24 mouse cellular contexts compared by ENCODE assay signal in the genomic region with DNA sequence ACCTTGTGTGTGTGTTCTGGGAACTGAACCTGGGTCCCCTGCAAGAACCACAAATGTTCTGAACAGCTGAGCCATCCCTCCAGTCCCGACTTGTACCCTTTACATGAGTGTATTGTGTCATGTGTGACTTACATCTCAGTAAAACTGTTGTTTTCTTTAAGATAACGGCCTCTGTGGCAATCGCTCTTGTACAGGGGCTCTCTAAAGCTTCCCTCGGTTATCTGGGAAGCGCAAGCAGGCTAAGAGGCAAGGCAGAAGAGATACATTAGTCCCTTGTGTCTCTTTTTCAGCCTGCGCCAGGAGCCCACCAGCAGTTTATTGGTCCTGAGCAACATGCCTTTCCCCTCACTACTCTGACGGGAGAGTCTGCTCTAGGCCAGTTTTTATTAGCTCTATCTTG.
DNase-seq lines count a peak whose midpoint lies in the region; ATAC-seq lines count a peak whose summit lies in the region.
"Had no signal": no experiment of that assay in that cellular context is flagged by ENCODE, and none has a peak within 500 bp of the region (broad histone marks: within the 10 kb centered on the region; RNA-seq: fewer than 3 reads in every experiment).

No protein-coding gene starts in this region.

- H3K4me1 ChIP-seq in heart, embryonic 12.5 days (replicated peaks), result no peaks in the 10 kb centered on the region
- no peaks in the 10 kb centered on the region for H3K4me1 ChIP-seq in liver, embryonic 13.5 days (replicated peaks)
- H3K4me1 ChIP-seq in liver, embryonic 11.5 days (replicated peaks; ENCODE audit: control insufficient read depth, insufficient read depth, low read length), result no peaks in the 10 kb centered on the region
- H3K4me1 ChIP-seq in limb, embryonic 10.5 days, result no peaks in the 10 kb centered on the region
- no peaks in the 10 kb centered on the region for H3K4me1 ChIP-seq in liver, embryonic 15.5 days (replicated peaks)
- H3K4me1 ChIP-seq: embryonic facial prominence, embryonic 12.5 days; forebrain, embryonic 13.5 days; forebrain, embryonic 15.5 days had no signal

- no peak for ATAC-seq in heart, embryonic 12.5 days (ENCODE audit: insufficient number of reproducible peaks, low FRiP score)
- ATAC-seq in liver, embryonic 13.5 days (ENCODE audit: low read depth), result peak; percentile 58; the same call in 1 of the 2 replicates
- ATAC-seq in liver, embryonic 11.5 days (replicated peaks; ENCODE audit: low FRiP score), result no peak; the same call in 1 of the 2 replicates
- 0 out of 2 replicates have a peak, but pooled peaks have one; percentile 28 for ATAC-seq in liver, embryonic 15.5 days (ENCODE audit: insufficient read depth)
- ATAC-seq in activated CD4-positive, CD25-positive, alpha-beta regulatory T cell, adult 4 months, result no peak
- ATAC-seq: CD4-positive, CD25-positive, alpha-beta regulatory T cell, adult 4 months; forebrain, embryonic 13.5 days; forebrain, embryonic 15.5 days; Patski had no signal

- no peaks in the 10 kb centered on the region for H3K36me3 ChIP-seq in heart, embryonic 12.5 days
- no peaks in the 10 kb centered on the region for H3K36me3 ChIP-seq in liver, embryonic 13.5 days
- H3K36me3 ChIP-seq in liver, embryonic 11.5 days (ENCODE audit: control insufficient read depth, insufficient read depth, low read length), result no peaks in the 10 kb centered on the region
- no peaks in the 10 kb centered on the region for H3K36me3 ChIP-seq in limb, embryonic 10.5 days
- no peaks in the 10 kb centered on the region for H3K36me3 ChIP-seq in liver, embryonic 15.5 days (replicated peaks)
- H3K36me3 ChIP-seq: embryonic facial prominence, embryonic 10.5 days; embryonic facial prominence, embryonic 12.5 days; forebrain, embryonic 15.5 days; G1E had no signal

- DNase-seq in heart, adult 11 months, result peak; percentile 52
- no peak for DNase-seq in liver, embryonic 13.5 days
- no peak for DNase-seq in liver, embryonic 11.5 days (ENCODE audit: low spot score)
- peak; percentile 18 for DNase-seq in limb, embryonic 10.5 days (ENCODE audit: low spot score)
- DNase-seq: adrenal gland, adult 2 months; adrenal gland, postnatal 10 days; adrenal gland, postnatal 25 days; B cell, adult 2 months; cerebellum, adult 11-12 months; cerebellum, adult 2 months; cerebellum, adult 9-10 months; cerebellum, postnatal 10 days; cerebellum, postnatal 25 days had no signal

- no peak overlapping the region for H3K4me2 ChIP-seq in heart, embryonic 12.5 days
- no peak overlapping the region for H3K4me2 ChIP-seq in liver, embryonic 13.5 days
- H3K4me2 ChIP-seq in liver, embryonic 11.5 days, result no peak overlapping the region
- H3K4me2 ChIP-seq in liver, embryonic 15.5 days, result no peak overlapping the region
- H3K4me2 ChIP-seq: embryonic facial prominence, embryonic 12.5 days; forebrain, embryonic 13.5 days; forebrain, embryonic 15.5 days had no signal

- no peak overlapping the region for H3K4me3 ChIP-seq in heart, embryonic 12.5 days
- no peak overlapping the region for H3K4me3 ChIP-seq in liver, embryonic 13.5 days (replicated peaks)
- no peak overlapping the region for H3K4me3 ChIP-seq in liver, embryonic 11.5 days (ENCODE audit: low read depth, low read length)
- no peak overlapping the region for H3K4me3 ChIP-seq in limb, embryonic 10.5 days
- no peak overlapping the region for H3K4me3 ChIP-seq in liver, embryonic 15.5 days (replicated peaks)
- H3K4me3 ChIP-seq: embryonic facial prominence, embryonic 10.5 days; embryonic facial prominence, embryonic 12.5 days; forebrain, embryonic 13.5 days; forebrain, embryonic 15.5 days had no signal

- 45% methylated on average over 7 of the region's 7 CpGs for WGBS in heart, embryonic 12.5 days
- WGBS in liver, embryonic 13.5 days (ENCODE audit: insufficient replicate concordance), result 56% methylated on average over 7 of the region's 7 CpGs
- WGBS in liver, embryonic 11.5 days, result 75% methylated on average over 7 of the region's 7 CpGs
- 90% methylated on average over 7 of the region's 7 CpGs for WGBS in limb, embryonic 10.5 days
- WGBS in liver, embryonic 15.5 days (ENCODE audit: insufficient replicate concordance), result 52% methylated on average over 7 of the region's 7 CpGs

- no peak overlapping the region for H3K27ac ChIP-seq in heart, embryonic 12.5 days (ENCODE audit: poor library complexity, severe bottlenecking)
- no peak overlapping the region for H3K27ac ChIP-seq in liver, embryonic 13.5 days
- H3K27ac ChIP-seq in liver, embryonic 11.5 days (ENCODE audit: low read depth, low read length), result no peak overlapping the region
- no peak overlapping the region for H3K27ac ChIP-seq in limb, embryonic 10.5 days
- no peak overlapping the region for H3K27ac ChIP-seq in liver, embryonic 15.5 days (replicated peaks)
- H3K27ac ChIP-seq: embryonic facial prominence, embryonic 10.5 days; embryonic facial prominence, embryonic 12.5 days; forebrain, embryonic 13.5 days; forebrain, embryonic 15.5 days had no signal

- H3K27me3 ChIP-seq in heart, embryonic 12.5 days (replicated peaks), result no peaks in the 10 kb centered on the region
- no peaks in the 10 kb centered on the region for H3K27me3 ChIP-seq in liver, embryonic 13.5 days
- no peaks in the 10 kb centered on the region for H3K27me3 ChIP-seq in liver, embryonic 11.5 days (replicated peaks; ENCODE audit: control insufficient read depth, insufficient read depth, low read length)
- no peaks in the 10 kb centered on the region for H3K27me3 ChIP-seq in limb, embryonic 10.5 days (ENCODE audit: low read depth, poor library complexity, severe bottlenecking)
- H3K27me3 ChIP-seq in liver, embryonic 15.5 days, result no peaks in the 10 kb centered on the region
- H3K27me3 ChIP-seq: CH12.LX; embryonic facial prominence, embryonic 12.5 days; forebrain, embryonic 13.5 days; forebrain, embryonic 15.5 days; Patski had no signal

- H3K9ac ChIP-seq in heart, embryonic 12.5 days, result no peak overlapping the region
- no peak overlapping the region for H3K9ac ChIP-seq in liver, embryonic 13.5 days
- no peak overlapping the region for H3K9ac ChIP-seq in liver, embryonic 11.5 days (ENCODE audit: low read depth, low read length)
- H3K9ac ChIP-seq in liver, embryonic 15.5 days, result no peak overlapping the region
- H3K9ac ChIP-seq: embryonic facial prominence, embryonic 12.5 days; forebrain, embryonic 13.5 days; forebrain, embryonic 15.5 days had no signal

- H3K9me3 ChIP-seq in heart, embryonic 12.5 days (replicated peaks), result 0 out of 2 replicates have a peak, but pooled peaks cover 5% of the 10 kb centered on the region
- H3K9me3 ChIP-seq in liver, embryonic 13.5 days (replicated peaks), result 0 out of 2 replicates have a peak, but pooled peaks cover 7% of the 10 kb centered on the region
- no peaks in the 10 kb centered on the region for H3K9me3 ChIP-seq in liver, embryonic 11.5 days (ENCODE audit: control insufficient read depth, low read length)
- H3K9me3 ChIP-seq in limb, embryonic 10.5 days (replicated peaks), result no peaks in the 10 kb centered on the region
- H3K9me3 ChIP-seq in liver, embryonic 15.5 days (replicated peaks), result no peaks in the 10 kb centered on the region
- H3K9me3 ChIP-seq: embryonic facial prominence, embryonic 12.5 days; forebrain, embryonic 13.5 days; forebrain, embryonic 15.5 days had no signal

Comparison
In these comparisons a context has a peak if more than half of its experiments do, and no peak if none do; other contexts are left out.
1. ATAC-seq: peak in liver, embryonic 13.5 days (single experiment) and liver, embryonic 15.5 days (single experiment); none in heart, embryonic 12.5 days (single experiment), liver, embryonic 11.5 days (single experiment) and activated CD4-positive, CD25-positive, alpha-beta regulatory T cell, adult 4 months (single experiment).
2. DNase-seq: peak in heart, adult 11 months (single experiment) and limb, embryonic 10.5 days (single experiment); none in liver, embryonic 13.5 days (single experiment) and liver, embryonic 11.5 days (single experiment).